Mouse (Mus musculus): ENCODE data around the gene Nlk.

GRCm38 (mm10) chr11:78702319-78702718, 5.1 kb upstream of the Nlk start:
- TF ChIP-seq CTCF (IDR thresholded peaks at IDR 0.05; ENCODE audit: low read depth, low read length) (no peak), POLR2A (IDR thresholded peaks at IDR 0.05; ENCODE audit: borderline replicate concordance, low read depth, low read length) (no peak)

All from bone marrow macrophage, adult 2 months (primary cell).